Mouse (Mus musculus): Measurements from ENCODE around the gene Dpp9. TPM values are rescaled to one million over a fixed set of nuclear protein-coding genes. Genes with fewer than 3 reads are reported as not detected.

Gene Dpp9
- total RNA-seq, 2 experiments from 2014 or later, result 34.0 to 43.2 TPM

DNA sequence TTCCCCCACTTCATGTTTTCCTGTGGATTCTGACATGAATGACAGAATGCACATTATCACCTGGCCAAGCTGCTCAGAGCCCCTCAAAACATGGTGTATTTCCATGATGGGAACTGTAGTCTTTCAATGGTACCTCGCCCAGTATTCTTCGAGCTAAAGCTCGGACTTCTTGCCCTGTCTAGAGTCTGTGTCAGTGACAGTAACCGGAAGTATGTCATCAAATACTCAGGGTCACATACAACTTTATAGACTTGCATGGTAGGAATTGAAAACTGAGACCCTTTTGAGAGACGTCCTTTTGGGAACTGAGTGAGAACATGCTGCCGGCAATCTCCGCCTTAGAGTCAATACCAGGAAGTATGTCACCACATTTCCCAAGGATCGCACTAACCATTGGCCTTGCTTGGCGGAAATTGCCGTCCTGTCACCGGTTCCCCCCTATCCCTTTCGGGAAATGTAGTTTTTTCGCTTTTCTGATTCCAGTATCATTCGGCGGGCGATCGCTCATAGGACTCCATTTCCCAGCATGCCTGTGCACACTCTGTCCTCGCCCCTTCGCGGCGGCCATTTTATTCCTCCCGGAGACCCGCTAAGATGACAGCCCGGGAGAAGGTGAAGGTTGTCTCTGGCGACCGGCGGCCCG, 37.7 kb upstream of the Dpp9 start, which contains the start of gene Fem1a:
Gene Fem1a, plus strand, starts transcription at position 572 of the 643 bp plus-strand sequence.
- peak within 1 kb of the TSS; percentile 87 for H3K4me3 ChIP-seq
- no peak for TF ChIP-seq CTCF (IDR thresholded peaks at IDR 0.05)
- peak; percentile 94 for DNase-seq
- peak within 1 kb of the TSS; percentile 98 for H3K27ac ChIP-seq
- intact Hi-C loops (cut with DNase I), result loop anchor here (10.0 kb wide), 1 partner anchor 292 kb away; no protein-coding TSS in a partner anchor

DNA sequence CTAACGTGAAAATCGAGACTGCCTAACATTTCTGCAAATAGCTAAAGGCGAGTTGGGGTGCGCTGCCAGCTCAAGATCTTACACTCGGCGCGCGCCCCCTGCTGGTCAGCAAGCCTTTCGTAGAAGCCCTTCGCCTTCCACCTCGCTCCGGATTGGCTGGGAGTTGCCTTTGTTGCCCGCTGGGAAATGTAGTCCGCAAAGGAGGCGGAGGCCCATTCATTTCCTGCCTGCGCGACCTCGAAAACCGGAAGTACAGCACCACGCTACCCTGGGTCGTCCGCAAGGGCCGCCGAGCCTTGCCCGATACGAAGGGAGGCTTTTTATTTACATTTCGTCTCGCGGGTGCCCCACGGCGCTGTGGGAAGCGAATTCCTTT, 37.1 kb upstream of the Dpp9 start:
- TF ChIP-seq CTCF (IDR thresholded peaks at IDR 0.05), result peak; percentile 87

DNA sequence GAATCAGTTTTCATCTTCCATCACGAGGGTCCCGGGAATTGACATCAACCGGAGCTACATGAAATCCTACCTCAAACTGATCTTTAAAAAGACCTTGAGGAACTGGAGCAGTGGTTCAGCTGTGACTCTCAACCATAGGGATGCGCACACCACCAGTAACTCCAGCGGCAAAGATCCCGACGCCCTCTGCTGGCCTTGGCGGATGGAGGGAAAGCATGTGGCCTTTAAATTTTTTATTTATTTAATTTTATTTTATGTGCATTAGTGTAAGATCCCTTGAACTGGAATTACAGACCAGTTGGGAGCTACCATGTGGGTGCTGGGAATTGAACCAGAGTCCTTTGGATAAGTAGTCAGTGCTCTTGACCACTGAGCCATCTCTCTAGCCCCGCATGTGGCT, 36.7 kb upstream of the Dpp9 start:
- intact Hi-C loops (cut with DNase I), result loop anchor here (2.0 to 10.0 kb wide), 3 partner anchors 35 to 291 kb away; no protein-coding TSS in a partner anchor
- TF ChIP-seq CTCF (IDR thresholded peaks at IDR 0.05), result no peak
- DNase-seq, result peak; percentile 44
- H3K27ac ChIP-seq, result peak overlapping the region; percentile 98
- peak overlapping the region; percentile 51 for H3K4me3 ChIP-seq

More for the DNA sequence above, 37.1 kb upstream of the Dpp9 start:
- peak overlapping the region; percentile 98 for H3K27ac ChIP-seq
- peak overlapping the region; percentile 87 for H3K4me3 ChIP-seq
- intact Hi-C loops (cut with DNase I), result loop anchor here (2.0 to 10.0 kb wide), 3 partner anchors 35 to 291 kb away; no protein-coding TSS in a partner anchor
- peak; percentile 99 for DNase-seq

DNA sequence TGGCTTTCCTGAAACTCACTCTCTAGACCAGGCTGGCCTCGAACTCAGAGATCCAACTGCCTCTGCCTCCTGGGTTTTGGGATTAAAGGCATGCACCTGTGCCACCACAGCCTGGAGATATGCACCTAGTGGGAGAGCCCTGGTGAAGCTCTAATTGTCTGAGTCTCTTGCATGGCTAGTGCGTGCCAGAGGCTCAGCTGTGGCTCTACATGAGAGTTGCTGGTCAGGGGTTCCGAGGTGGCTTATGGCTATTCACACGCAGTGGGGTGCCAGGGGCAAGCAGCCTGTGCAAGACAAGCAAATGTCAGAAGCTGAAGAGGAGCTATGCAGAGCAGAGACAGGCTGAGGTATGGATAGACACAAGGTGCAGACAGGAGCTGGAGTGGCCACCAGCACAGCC, 36.0 kb upstream of the Dpp9 start:
- DNase-seq, result no peak
- TF ChIP-seq CTCF (IDR thresholded peaks at IDR 0.05), result no peak
- Histone ChIP-seq H3K4me3 (no peak overlapping the region), H3K27ac (no peak overlapping the region)
- intact Hi-C loops (cut with DNase I), result loop anchor here (2.0 to 10.0 kb wide), 4 partner anchors 34 to 290 kb away; no protein-coding TSS in a partner anchor

DNA sequence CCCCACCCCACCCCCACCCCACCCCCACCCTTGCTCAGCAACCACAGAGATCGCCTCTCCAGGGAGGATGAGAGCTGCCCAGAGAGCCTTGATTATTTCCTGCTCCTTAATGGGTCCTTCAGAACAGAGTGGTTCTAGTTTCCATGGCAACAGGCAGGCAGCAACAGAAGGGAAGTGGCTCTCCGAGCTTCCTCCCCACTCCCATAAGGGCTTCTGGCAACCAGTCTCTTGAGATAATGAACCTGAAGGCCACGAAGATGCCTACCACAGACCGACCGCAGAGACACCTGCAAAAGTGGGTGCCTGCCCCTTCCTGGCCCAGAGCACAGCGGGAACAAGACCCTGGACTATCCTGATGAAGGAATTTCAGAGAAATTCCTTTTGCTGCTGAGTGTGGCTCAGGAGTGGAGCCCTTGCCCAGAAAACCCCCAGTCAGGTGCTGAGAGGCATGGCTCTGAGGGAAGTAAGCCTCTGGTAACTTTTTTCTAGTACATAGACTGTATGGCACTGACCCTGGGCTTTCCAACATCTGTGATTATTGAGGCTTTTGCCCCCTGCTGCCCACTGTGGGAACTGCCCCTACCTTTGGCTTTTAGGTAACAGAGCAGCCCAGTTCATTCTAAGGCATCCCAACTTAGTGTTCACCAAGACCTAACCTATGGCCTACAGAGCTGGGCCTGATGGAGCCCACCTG, 32.6 kb upstream of the Dpp9 start:
- intact Hi-C loops (cut with DNase I), result loop anchor here (5.0 to 10.0 kb wide), 2 partner anchors 54 to 286 kb away; no protein-coding TSS in a partner anchor
- H3K27ac ChIP-seq, result peak overlapping the region; percentile 40; the same call in 1 of the 2 replicates
- TF ChIP-seq CTCF (IDR thresholded peaks at IDR 0.05), result peak; percentile 74
- no peak overlapping the region for H3K4me3 ChIP-seq
- peak; percentile 76 for DNase-seq

DNA sequence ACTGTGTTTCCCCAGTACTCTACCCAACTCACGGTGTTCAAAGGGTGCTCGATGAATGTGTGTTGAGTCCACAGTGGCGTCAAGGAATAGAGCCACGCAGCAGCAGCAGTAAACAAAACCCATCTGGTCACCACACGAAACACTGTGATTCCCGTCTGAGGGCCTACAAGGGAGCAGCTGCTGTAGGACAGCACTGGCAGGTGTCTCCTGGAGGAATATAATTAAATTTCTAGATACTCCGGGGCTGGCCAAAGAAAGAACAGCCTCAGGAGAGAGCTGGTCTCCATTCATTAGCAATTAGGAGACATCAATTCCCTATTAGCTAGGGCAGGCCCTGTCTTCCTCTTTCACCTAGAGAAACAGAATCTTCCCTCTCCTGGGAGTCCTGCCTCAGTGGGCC, 26.9 kb upstream of the Dpp9 start:
- H3K27ac ChIP-seq, result no peak overlapping the region
- H3K4me3 ChIP-seq, result no peak overlapping the region
- intact Hi-C loops (cut with DNase I), result no loop called here
- DNase-seq, result no peak
- TF ChIP-seq CTCF (IDR thresholded peaks at IDR 0.05), result no peak

DNA sequence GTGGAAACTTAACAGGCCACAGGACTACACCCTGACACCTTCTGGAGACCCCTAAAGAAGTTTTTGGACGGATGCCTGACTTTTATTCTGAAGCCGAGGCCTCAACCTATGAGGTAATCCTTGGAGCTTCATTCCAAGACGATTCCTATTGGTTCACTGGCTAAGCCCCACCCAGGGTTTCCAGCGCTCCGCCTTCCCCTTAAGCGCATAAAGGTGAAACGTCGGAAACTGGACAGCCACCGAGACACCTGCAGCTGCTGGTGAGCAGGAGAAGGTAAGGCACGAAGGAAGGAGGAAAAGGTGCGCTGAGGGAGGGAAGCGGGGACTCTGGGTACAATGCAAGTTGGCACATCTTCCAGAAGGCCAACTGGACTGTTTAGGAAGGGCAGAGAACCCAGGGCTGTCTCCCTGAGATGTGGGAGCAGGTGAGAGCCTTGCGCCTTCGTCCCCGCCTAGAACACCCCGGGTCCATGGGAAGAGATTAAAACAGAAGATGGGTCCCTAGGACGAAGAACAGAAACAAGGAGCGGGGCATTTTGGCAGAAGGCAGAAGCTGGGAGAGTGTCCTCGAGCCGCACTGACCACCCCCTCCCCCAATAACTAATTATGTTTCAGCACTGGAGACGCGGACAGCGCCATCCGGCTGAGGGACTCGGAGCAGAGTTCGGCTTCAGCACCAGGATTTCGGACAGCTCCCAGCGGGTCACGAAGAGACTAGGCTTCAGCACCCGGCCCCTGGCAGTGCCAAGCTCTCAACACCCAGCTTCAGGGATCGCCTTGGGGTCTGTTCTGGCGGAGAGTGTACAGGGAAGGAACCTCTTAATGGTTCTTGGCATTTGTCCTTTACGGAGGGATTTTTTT, 23.1 kb upstream of the Dpp9 start:
- no peak for TF ChIP-seq CTCF (IDR thresholded peaks at IDR 0.05)
- intact Hi-C loops (cut with DNase I), result no loop called here
- no peak overlapping the region for H3K27ac ChIP-seq
- H3K4me3 ChIP-seq, result no peak overlapping the region
- peak; percentile 93 for DNase-seq

DNA sequence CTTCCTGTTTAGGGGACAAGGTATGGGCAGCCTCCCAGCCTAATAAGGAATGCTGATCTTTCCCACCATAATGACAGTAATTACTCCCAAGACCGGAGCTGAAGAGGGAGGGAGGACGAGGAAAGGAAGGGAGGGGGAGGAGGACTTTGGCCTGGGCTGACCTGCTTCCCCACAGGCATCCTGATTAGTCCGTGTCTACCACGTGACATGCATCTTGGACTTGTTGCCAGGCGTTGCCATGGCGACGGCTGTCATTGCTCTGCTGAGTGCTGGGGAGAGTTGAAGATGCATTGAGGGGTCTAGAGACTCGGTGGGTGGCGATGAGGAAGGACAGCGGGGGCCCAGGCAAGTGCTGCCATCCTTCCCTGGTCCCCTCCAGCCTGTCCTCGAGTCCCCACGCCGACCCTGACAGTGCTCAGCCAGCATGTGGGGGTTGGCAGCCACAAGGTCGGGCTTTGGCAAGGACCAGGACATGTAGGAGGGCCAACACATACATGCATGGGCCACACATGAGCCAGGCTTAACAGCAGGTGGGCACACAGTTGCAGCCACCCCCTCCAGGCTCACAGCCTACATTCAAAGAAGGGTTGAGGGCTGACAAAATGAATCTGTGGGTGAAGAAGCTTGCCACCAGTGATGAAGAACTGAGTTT, 15.2 kb upstream of the Dpp9 start:
- intact Hi-C loops (cut with DNase I), result no loop called here
- no peak for TF ChIP-seq CTCF (IDR thresholded peaks at IDR 0.05)
- no peak for DNase-seq
- no peak overlapping the region for H3K4me3 ChIP-seq
- no peak overlapping the region for H3K27ac ChIP-seq

DNA sequence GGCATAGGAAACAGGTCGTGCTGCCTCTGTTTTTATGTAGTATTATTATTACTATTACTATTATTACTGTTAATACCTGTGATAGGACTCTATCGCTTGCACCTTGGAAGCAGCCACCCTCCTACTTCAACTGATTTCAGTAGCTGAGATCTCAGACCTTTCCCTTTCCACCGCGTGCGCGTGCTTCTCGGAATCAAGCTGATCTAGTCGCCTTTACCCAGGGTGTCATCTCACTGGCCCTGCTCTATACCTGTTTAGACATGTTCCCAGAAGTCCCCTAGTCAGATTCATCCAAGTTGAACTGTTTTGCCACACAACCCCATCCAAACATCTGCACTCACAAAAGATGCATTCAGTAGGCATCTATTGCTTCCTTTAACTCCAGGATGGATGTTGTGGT, 14.7 kb upstream of the Dpp9 start:
- no peak overlapping the region for H3K4me3 ChIP-seq
- no peak for TF ChIP-seq CTCF (IDR thresholded peaks at IDR 0.05)
- no peak for DNase-seq
- intact Hi-C loops (cut with DNase I), result no loop called here
- H3K27ac ChIP-seq, result no peak overlapping the region

DNA sequence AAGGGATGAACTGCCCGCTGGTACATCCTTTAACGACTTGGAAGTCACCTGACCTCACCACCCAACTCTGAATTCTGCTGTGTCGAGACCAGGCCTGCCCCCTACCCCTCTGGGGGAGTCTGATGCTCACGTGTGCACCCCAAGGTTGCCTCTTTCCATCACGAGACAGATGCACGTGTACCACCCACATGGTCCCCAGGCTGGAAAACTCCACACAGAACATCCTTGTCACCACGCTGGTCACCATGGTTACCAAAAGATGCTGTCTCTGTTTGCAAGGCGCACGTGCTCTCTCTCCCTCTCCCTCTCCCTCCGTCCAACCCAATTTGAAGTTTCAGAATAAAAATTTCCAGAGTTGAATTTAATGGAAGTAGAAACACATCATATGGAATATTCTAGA, 11.2 kb upstream of the Dpp9 start:
- no peak for TF ChIP-seq CTCF (IDR thresholded peaks at IDR 0.05)
- intact Hi-C loops (cut with DNase I), result no loop called here
- Histone ChIP-seq H3K4me3 (no peak overlapping the region), H3K27ac (no peak overlapping the region)
- DNase-seq, result no peak

DNA sequence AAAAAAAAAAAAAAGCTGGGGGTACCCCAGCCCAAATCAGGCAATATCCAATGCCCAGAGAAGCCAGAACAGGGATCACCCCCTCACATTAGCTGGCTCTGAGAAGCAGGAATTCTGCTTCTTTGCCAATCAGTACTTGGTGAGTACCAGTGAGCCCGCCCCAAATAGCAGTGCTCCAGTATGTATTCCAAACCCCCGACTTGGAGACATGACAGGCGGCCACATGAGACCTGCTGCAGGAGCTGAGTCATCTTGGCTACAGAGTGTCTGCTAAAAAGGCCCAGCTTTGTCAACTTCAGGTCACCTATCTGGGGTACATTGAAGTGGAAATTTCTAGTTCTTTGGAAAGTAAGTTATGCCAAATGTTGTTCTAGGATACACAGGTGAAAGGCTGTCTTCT, 7.9 kb upstream of the Dpp9 start:
- Histone ChIP-seq H3K27ac (no peak overlapping the region), H3K4me3 (no peak overlapping the region)
- TF ChIP-seq CTCF (IDR thresholded peaks at IDR 0.05), result no peak
- DNase-seq, result no peak
- intact Hi-C loops (cut with DNase I), result no loop called here

DNA sequence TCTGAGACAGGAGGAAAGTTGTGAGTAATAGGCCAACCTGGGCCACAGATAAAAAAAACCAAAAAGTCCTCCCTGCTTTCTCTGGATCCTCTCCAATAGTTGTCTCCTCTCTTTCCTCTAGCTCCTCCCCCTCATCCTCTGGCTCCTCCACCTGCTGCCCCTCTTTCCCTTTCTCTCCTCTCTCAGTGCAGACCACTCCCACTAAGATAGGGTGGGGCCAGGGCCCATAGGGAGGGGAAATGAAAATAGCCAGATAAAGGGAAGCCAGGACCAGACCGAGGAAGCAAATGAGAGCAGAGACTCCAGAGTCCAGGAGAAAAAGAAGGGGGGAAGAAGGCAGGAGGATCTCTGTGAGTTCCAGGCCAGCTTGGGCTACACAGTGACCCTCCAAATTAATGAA, 6.2 kb upstream of the Dpp9 start:
- TF ChIP-seq CTCF (IDR thresholded peaks at IDR 0.05), result no peak
- intact Hi-C loops (cut with DNase I), result no loop called here
- DNase-seq, result no peak
- H3K27ac ChIP-seq, result no peak overlapping the region
- H3K4me3 ChIP-seq, result no peak overlapping the region

All from gastrocnemius, adult 2 months (tissue).